Mouse (Mus musculus): ENCODE measurements around the gene Trmt2b. TPM values are rescaled to one million over a fixed set of nuclear protein-coding genes. Genes with fewer than 3 reads are reported as not detected.
A peak's percentile ranks its signal among the peaks of the same experiment; 100 is the strongest.

The Trmt2b gene
- polyA plus RNA-seq, 1 experiment from 2014 or later, result 16.6 TPM

GRCm38 (mm10) chrX:134300219-134300618 lies 23.4 kb upstream of the Trmt2b start:
- TF ChIP-seq CTCF (IDR thresholded peaks at IDR 0.05; ENCODE audit: low read depth), result no peak
- Histone ChIP-seq H3K27me3 (ENCODE audit: insufficient read depth, low read length) (no peaks in the 10 kb centered on the region), H3K9me3 (replicated peaks; ENCODE audit: low read length) (no peaks in the 10 kb centered on the region), H3K27ac (no peak overlapping the region), H3K4me1 (replicated peaks; ENCODE audit: insufficient read depth, low read length) (no peaks in the 10 kb centered on the region), H3K9ac (ENCODE audit: low read depth, low read length) (no peak overlapping the region), H3K4me2 (ENCODE audit: low read length) (no peak overlapping the region), H3K36me3 (ENCODE audit: insufficient read depth, low read length) (no peaks in the 10 kb centered on the region), H3K4me3 (replicated peaks; ENCODE audit: low read depth, low read length) (no peak overlapping the region)
- ATAC-seq (replicated peaks; ENCODE audit: low FRiP score, low read depth), result no peak
- no peak for DNase-seq (ENCODE audit: low spot score)
- WGBS, result 56% methylated on average over 5 of the region's 5 CpGs

GRCm38 (mm10) chrX:134297195-134297594 lies 20.4 kb upstream of the Trmt2b start:
- no peak for TF ChIP-seq CTCF (IDR thresholded peaks at IDR 0.05; ENCODE audit: low read depth)

GRCm38 (mm10) chrX:134296737-134297136 lies 20.0 kb upstream of the Trmt2b start:
- no peak for ATAC-seq (replicated peaks; ENCODE audit: low FRiP score, low read depth)

More at GRCm38 (mm10) chrX:134297195-134297594, 20.4 kb upstream of the Trmt2b start:
- Histone ChIP-seq H3K27me3 (ENCODE audit: insufficient read depth, low read length) (0 out of 2 replicates have a peak, but pooled peaks cover 5% of the 10 kb centered on the region), H3K4me3 (replicated peaks; ENCODE audit: low read depth, low read length) (no peak overlapping the region), H3K36me3 (ENCODE audit: insufficient read depth, low read length) (no peaks in the 10 kb centered on the region), H3K9me3 (replicated peaks; ENCODE audit: low read length) (no peaks in the 10 kb centered on the region), H3K4me2 (ENCODE audit: low read length) (peak overlapping the region; percentile 60; the same call in 1 of the 2 replicates), H3K9ac (ENCODE audit: low read depth, low read length) (no peak overlapping the region), H3K27ac (no peak overlapping the region), H3K4me1 (replicated peaks; ENCODE audit: insufficient read depth, low read length) (no peaks in the 10 kb centered on the region)
- no peak for DNase-seq (ENCODE audit: low spot score)
- 40% methylated on average over 4 of the region's 4 CpGs for WGBS
- ATAC-seq (replicated peaks; ENCODE audit: low FRiP score, low read depth), result no peak

GRCm38 (mm10) chrX:134296301-134296700 lies 19.5 kb upstream of the Trmt2b start:
- WGBS, result 37% methylated on average over 9 of the region's 9 CpGs
- no peaks in the 10 kb centered on the region for H3K4me1 ChIP-seq (replicated peaks; ENCODE audit: insufficient read depth, low read length)
- ATAC-seq (replicated peaks; ENCODE audit: low FRiP score, low read depth), result no peak
- no peak for DNase-seq (ENCODE audit: low spot score)
- no peaks in the 10 kb centered on the region for H3K36me3 ChIP-seq (ENCODE audit: insufficient read depth, low read length)
- H3K9me3 ChIP-seq (replicated peaks; ENCODE audit: low read length), result no peaks in the 10 kb centered on the region
- TF ChIP-seq CTCF (IDR thresholded peaks at IDR 0.05; ENCODE audit: low read depth), result no peak
- H3K9ac ChIP-seq (ENCODE audit: low read depth, low read length), result no peak overlapping the region
- H3K4me3 ChIP-seq (replicated peaks; ENCODE audit: low read depth, low read length), result peak overlapping the region; percentile 36; the same call in 1 of the 2 replicates
- H3K27me3 ChIP-seq (ENCODE audit: insufficient read depth, low read length), result 0 out of 2 replicates have a peak, but pooled peaks cover 5% of the 10 kb centered on the region
- peak overlapping the region; percentile 60 for H3K4me2 ChIP-seq (ENCODE audit: low read length)
- H3K27ac ChIP-seq, result no peak overlapping the region

More at GRCm38 (mm10) chrX:134296737-134297136, 20.0 kb upstream of the Trmt2b start:
- no peak for DNase-seq (ENCODE audit: low spot score)
- H3K27me3 ChIP-seq (ENCODE audit: insufficient read depth, low read length), result 0 out of 2 replicates have a peak, but pooled peaks cover 5% of the 10 kb centered on the region
- peak overlapping the region; percentile 36; the same call in 1 of the 2 replicates for H3K4me3 ChIP-seq (replicated peaks; ENCODE audit: low read depth, low read length)
- H3K4me1 ChIP-seq (replicated peaks; ENCODE audit: insufficient read depth, low read length), result no peaks in the 10 kb centered on the region
- H3K9ac ChIP-seq (ENCODE audit: low read depth, low read length), result no peak overlapping the region
- H3K27ac ChIP-seq, result no peak overlapping the region
- TF ChIP-seq CTCF (IDR thresholded peaks at IDR 0.05; ENCODE audit: low read depth), result no peak
- H3K9me3 ChIP-seq (replicated peaks; ENCODE audit: low read length), result no peaks in the 10 kb centered on the region
- WGBS, result 44% methylated on average over 7 of the region's 7 CpGs
- H3K4me2 ChIP-seq (ENCODE audit: low read length), result peak overlapping the region; percentile 60
- H3K36me3 ChIP-seq (ENCODE audit: insufficient read depth, low read length), result no peaks in the 10 kb centered on the region

- Histone ChIP-seq H3K27ac (no peak overlapping the region), H3K4me1 (replicated peaks; ENCODE audit: insufficient read depth, low read length) (no peaks in the 10 kb centered on the region), H3K9ac (ENCODE audit: low read depth, low read length) (no peak overlapping the region), H3K4me3 (replicated peaks; ENCODE audit: low read depth, low read length) (no peak overlapping the region), H3K9me3 (replicated peaks; ENCODE audit: low read length) (no peaks in the 10 kb centered on the region), H3K27me3 (ENCODE audit: insufficient read depth, low read length) (no peaks in the 10 kb centered on the region), H3K36me3 (ENCODE audit: insufficient read depth, low read length) (no peaks in the 10 kb centered on the region), H3K4me2 (ENCODE audit: low read length) (no peak overlapping the region)
- ATAC-seq (replicated peaks; ENCODE audit: low FRiP score, low read depth), result no peak
- TF ChIP-seq CTCF (IDR thresholded peaks at IDR 0.05; ENCODE audit: low read depth), result no peak
- no peak for DNase-seq (ENCODE audit: low spot score)
- WGBS, result 94% methylated on average over 2 of the region's 2 CpGs
Observed at GRCm38 (mm10) chrX:134287305-134287704, 10.5 kb upstream of the Trmt2b start.

GRCm38 (mm10) chrX:134285791-134286190 lies 9.0 kb upstream of the Trmt2b start:
- H3K4me1 ChIP-seq (replicated peaks; ENCODE audit: insufficient read depth, low read length), result no peaks in the 10 kb centered on the region
- WGBS, result 68% methylated on average over 4 of the region's 4 CpGs

GRCm38 (mm10) chrX:134285102-134285501 lies 8.3 kb upstream of the Trmt2b start:
- Histone ChIP-seq H3K4me3 (replicated peaks; ENCODE audit: low read depth, low read length) (no peak overlapping the region), H3K9me3 (replicated peaks; ENCODE audit: low read length) (no peaks in the 10 kb centered on the region), H3K9ac (ENCODE audit: low read depth, low read length) (no peak overlapping the region), H3K27me3 (ENCODE audit: insufficient read depth, low read length) (no peaks in the 10 kb centered on the region), H3K27ac (no peak overlapping the region), H3K4me1 (replicated peaks; ENCODE audit: insufficient read depth, low read length) (no peaks in the 10 kb centered on the region), H3K4me2 (ENCODE audit: low read length) (no peak overlapping the region), H3K36me3 (ENCODE audit: insufficient read depth, low read length) (no peaks in the 10 kb centered on the region)
- WGBS, result 94% methylated on average over 2 of the region's 2 CpGs
- no peak for TF ChIP-seq CTCF (IDR thresholded peaks at IDR 0.05; ENCODE audit: low read depth)
- DNase-seq (ENCODE audit: low spot score), result no peak
- no peak for ATAC-seq (replicated peaks; ENCODE audit: low FRiP score, low read depth)

More at GRCm38 (mm10) chrX:134285791-134286190, 9.0 kb upstream of the Trmt2b start:
- Histone ChIP-seq H3K9me3 (replicated peaks; ENCODE audit: low read length) (no peaks in the 10 kb centered on the region), H3K4me3 (replicated peaks; ENCODE audit: low read depth, low read length) (no peak overlapping the region), H3K27me3 (ENCODE audit: insufficient read depth, low read length) (no peaks in the 10 kb centered on the region), H3K4me2 (ENCODE audit: low read length) (no peak overlapping the region), H3K27ac (no peak overlapping the region), H3K9ac (ENCODE audit: low read depth, low read length) (no peak overlapping the region), H3K36me3 (ENCODE audit: insufficient read depth, low read length) (no peaks in the 10 kb centered on the region)
- DNase-seq (ENCODE audit: low spot score) (no peak), ATAC-seq (replicated peaks; ENCODE audit: low FRiP score, low read depth) (no peak)
- no peak for TF ChIP-seq CTCF (IDR thresholded peaks at IDR 0.05; ENCODE audit: low read depth)
